Mouse (Mus musculus) brain, embryonic 14.5 days (tissue): ENCODE measurements at regions not wholly inside any gene's neighbourhood (a gene's known extent, or its start where the extent isn't known, plus 50 kb on each side); places are given as distances from the start of the nearest gene placed in this dataset.

Experiments used
- DNase-seq: peaks from one replicate; pipeline ENCODE4 v3.0.0-alpha.2; 2011; ENCODE audit warnings: low read depth
- CTCF ChIP-seq: fragments of 200-500 bp; IDR thresholded peaks from 2 replicates; pipeline ENCODE4 v1.5.1; 2012; ENCODE audit warnings: inconsistent platforms, mild to moderate bottlenecking, moderate library complexity, borderline replicate concordance; ENCODE audit not compliant: insufficient read depth, insufficient read length; ENCODE audit errors: extremely low read depth
- POLR2A ChIP-seq: fragments of 200-500 bp; IDR thresholded peaks from 2 replicates; pipeline ENCODE4 v1.6.1; 2012; ENCODE audit warnings: mild to moderate bottlenecking, inconsistent platforms, borderline replicate concordance; ENCODE audit not compliant: poor library complexity, insufficient read depth, insufficient read length, severe bottlenecking; ENCODE audit errors: extremely low read depth

DNA sequence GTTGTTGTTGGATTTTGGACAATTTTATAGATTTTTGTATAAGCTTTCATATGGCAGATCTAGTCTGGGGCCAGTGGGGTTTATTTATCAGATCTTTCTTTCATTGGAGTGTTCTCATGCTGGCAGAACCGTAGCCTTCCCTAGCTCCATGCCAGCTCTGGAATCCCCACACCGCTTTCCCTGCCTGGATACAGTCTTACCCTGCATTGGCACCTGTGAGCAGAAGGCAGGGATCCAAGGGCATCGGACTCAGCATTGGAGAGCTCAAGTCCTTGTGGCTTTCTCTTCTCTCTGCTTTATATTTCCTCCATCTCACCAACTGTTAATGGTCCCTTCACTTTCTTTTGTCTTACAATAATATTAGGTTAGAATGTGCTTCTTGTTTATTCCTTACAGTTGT, 59.4 kb upstream of the Rfx3 start:
- DNase-seq = no peak
- TF ChIP-seq POLR2A (no peak), CTCF (no peak)
